Mouse (Mus musculus): ENCODE results near the gene Vmn2r113.
"Not testable (repeated sequence)": the region's sequence is repeated elsewhere in the genome, so short reads cannot be mapped to it uniquely, and the experiment has no call there.

Gene Vmn2r113

DNA sequence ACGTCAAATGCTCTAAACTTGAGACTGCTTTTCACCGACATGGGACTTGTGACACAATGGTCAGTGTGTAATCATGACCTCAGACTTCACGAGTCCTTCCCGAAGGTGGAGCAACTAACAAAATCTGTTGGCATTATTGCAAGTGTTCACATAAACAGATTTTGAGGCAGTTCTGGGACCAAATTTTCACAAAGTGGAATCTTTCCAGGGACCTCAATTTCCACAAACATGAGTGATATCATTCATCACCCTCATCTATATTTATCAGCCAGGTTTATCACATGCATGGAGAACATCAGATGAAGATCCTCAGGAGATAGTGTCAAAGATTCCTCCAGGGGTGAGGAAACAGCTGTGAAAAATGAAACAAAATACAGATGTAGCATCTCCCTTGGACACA is at the start of gene Vmn2r113:
TSS of gene Vmn2r113 (plus strand) at position 301 of the 400 bp plus-strand sequence.
- CTCF ChIA-PET = not testable (repeated sequence)

Measured in spleen, embryonic (tissue).